Mouse (Mus musculus) liver, embryonic 14.5 days (tissue): ENCODE results near the gene Tmprss11d. TPM values are rescaled to one million over a fixed set of nuclear protein-coding genes. Genes with fewer than 3 reads are reported as not detected.
"Not testable (repeated sequence)": the region's sequence is repeated elsewhere in the genome, so short reads cannot be mapped to it uniquely, and the experiment has no call there.

Experiments
- ATAC-seq: fragments of 200-750 bp; cut with Nextera tagmentation; 2 replicates; pipeline ENCODE4 v1.8.0; 2017; ENCODE audit warnings: moderate number of reproducible peaks, mild to moderate bottlenecking, moderate library complexity; ENCODE audit not compliant: insufficient read depth
- DNase-seq, 3 experiments: peaks; one replicate each; pipeline ENCODE4 v3.0.0-alpha.2; 2012 to 2013; ENCODE audit warnings: low read depth in 3 of 3, low spot score in 3 of 3
- H3K27ac ChIP-seq: fragments of 300-500 bp; sonication (generic); 2 replicates; pipeline ENCODE4 v1.5.1; 2014; ENCODE audit warnings: moderate library complexity, mild to moderate bottlenecking, control low read depth, inconsistent platforms
- H3K27me3 ChIP-seq: fragments of 300-500 bp; sonication (generic); 2 replicates; pipeline ENCODE4 v1.6.1; 2014; ENCODE audit warnings: mild to moderate bottlenecking, low read length, moderate library complexity; ENCODE audit not compliant: control insufficient read depth, insufficient read depth
- H3K36me3 ChIP-seq: fragments of 300-500 bp; sonication (generic); replicated peaks from 2 replicates; pipeline ENCODE4 v1.6.1; 2014; ENCODE audit warnings: low read depth; ENCODE audit not compliant: control insufficient read depth, insufficient read depth
- H3K4me1 ChIP-seq, 2 experiments: fragments of 200-500 bp in 1 of 2; fragments of 300-500 bp in 1 of 2; sonication (generic) in 1 of 2; replicated peaks; 2 replicates each; pipeline ENCODE4 v1.6.1; 2012 to 2014; ENCODE audit warnings: antibody characterized with exemption in 1 of 2, inconsistent platforms in 1 of 2, low read length in 1 of 2; ENCODE audit not compliant: control insufficient read depth in 2 of 2, insufficient read depth in 2 of 2
- H3K4me2 ChIP-seq: fragments of 300-500 bp; sonication (generic); 2 replicates; pipeline ENCODE4 v1.6.1; 2014; ENCODE audit warnings: low read depth, mild to moderate bottlenecking, control low read depth, moderate library complexity
- H3K4me3 ChIP-seq, 2 experiments: fragments of 200-500 bp in 1 of 2; fragments of 300-500 bp in 1 of 2; sonication (generic) in 1 of 2; 2 replicates each; pipeline ENCODE4 v1.5.1; 2012 to 2014; ENCODE audit warnings: low read depth in 2 of 2, low read length in 2 of 2, mild to moderate bottlenecking in 2 of 2, control low read depth in 1 of 2, inconsistent platforms in 1 of 2, moderate library complexity in 1 of 2; ENCODE audit not compliant: insufficient read depth in 1 of 2
- H3K9ac ChIP-seq: fragments of 300-500 bp; sonication (generic); replicated peaks from 2 replicates; pipeline ENCODE4 v1.6.1; 2014; ENCODE audit warnings: mild to moderate bottlenecking, control low read depth, moderate library complexity
- H3K9me3 ChIP-seq: fragments of 300-500 bp; sonication (generic); 2 replicates; pipeline ENCODE4 v1.6.1; 2016; ENCODE audit warnings: low read length, mixed read lengths; ENCODE audit not compliant: control insufficient read depth
- CTCF ChIP-seq: IDR thresholded peaks from 2 replicates; pipeline ENCODE4 v1.5.1; 2016; ENCODE audit warnings: antibody characterized with exemption, low read depth, control low read depth
- EP300 ChIP-seq: IDR thresholded peaks from 2 replicates; pipeline ENCODE4 v1.6.1; 2016; ENCODE audit warnings: antibody characterized with exemption, low read depth
- WGBS: fragments of 180-500 bp; shearing (Covaris S2); extraction: QIAGEN DNeasy Blood & Tissue Kit; methylation state at CpG from one replicate; pipeline ENCODE4 v1.1.7; 2014; ENCODE audit not compliant: insufficient replicate concordance; 5-methylcytosine and 5-hydroxymethylcytosine counted together
- polyA plus RNA-seq, 2 experiments: library from polyadenylated mRNA; depleted of rRNA in 1 of 2; stranded (reverse) in 1 of 2; unstranded in 1 of 2; fragments of >200 nt; fragmentation: Nextera tagmentation in 1 of 2; extraction: Ambion mirVana in 1 of 2; gene quantifications; 2 replicates each; pipeline versions ENCODE4 v1.2.1 to v1.2.3; 2012 to 2014

Tmprss11d gene
- polyA plus RNA-seq, 2 experiments, result not detected

DNA sequence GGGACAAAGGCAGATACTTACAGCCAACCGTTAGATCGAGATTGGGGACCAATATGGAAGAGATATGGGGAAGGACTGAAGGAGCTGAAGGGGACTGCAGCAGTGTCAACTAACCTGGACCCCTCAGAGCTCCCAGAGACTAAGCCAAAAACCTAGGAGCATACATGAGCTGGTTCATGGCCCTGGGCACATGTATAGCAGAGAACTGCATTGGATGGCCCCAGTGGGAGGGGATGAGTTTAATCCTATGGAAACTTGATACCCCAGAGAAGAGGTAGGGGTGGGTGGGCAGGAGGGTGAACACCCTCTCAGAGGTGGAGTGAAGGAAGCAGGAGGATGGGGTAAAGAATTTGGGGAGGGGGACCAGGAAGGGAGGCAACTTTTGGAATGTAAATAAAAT, 34.7 kb upstream of the Tmprss11d start:
- WGBS, result 56% methylated on average over 2 of the region's 2 CpGs
- Histone ChIP-seq H3K27ac (no peak overlapping the region), H3K4me2 (no peak overlapping the region), H3K4me1 (no peaks in the 10 kb centered on the region), H3K27me3 (no peaks in the 10 kb centered on the region), H3K9ac (no peak overlapping the region), H3K9me3 (no peaks in the 10 kb centered on the region), H3K4me3 (no peak overlapping the region), H3K36me3 (no peaks in the 10 kb centered on the region)
- DNase-seq (no peak), ATAC-seq (no peak)
- TF ChIP-seq CTCF (no peak), EP300 (no peak)

DNA sequence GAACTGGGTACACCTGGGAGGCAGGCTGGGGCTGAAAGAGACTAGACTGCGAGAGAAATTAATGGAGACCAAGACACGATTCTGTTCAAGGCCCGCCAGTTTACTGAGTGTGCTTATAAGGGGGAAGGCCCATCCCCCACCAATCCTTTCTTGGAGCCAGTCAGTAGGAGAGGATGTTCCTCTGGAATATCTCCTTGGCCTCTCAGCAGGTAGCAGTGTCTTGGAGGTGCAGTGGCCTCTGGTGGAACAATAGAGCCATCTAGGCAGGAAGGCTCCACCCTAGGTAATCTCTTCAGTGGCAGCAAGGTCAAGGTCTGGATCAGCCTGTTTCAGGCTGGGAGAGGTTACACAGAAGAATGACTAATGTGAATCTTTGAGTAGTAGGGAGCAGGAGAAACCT, 34.0 kb upstream of the Tmprss11d start:
- Histone ChIP-seq H3K27me3 (no peaks in the 10 kb centered on the region), H3K9me3 (no peaks in the 10 kb centered on the region), H3K9ac (no peak overlapping the region), H3K27ac (no peak overlapping the region), H3K4me1 (no peaks in the 10 kb centered on the region), H3K4me2 (no peak overlapping the region), H3K36me3 (no peaks in the 10 kb centered on the region), H3K4me3 (no peak overlapping the region)
- TF ChIP-seq EP300 (no peak), CTCF (no peak)
- 67% methylated on average over 3 of the region's 3 CpGs for WGBS
- DNase-seq (no peak), ATAC-seq (no peak)

DNA sequence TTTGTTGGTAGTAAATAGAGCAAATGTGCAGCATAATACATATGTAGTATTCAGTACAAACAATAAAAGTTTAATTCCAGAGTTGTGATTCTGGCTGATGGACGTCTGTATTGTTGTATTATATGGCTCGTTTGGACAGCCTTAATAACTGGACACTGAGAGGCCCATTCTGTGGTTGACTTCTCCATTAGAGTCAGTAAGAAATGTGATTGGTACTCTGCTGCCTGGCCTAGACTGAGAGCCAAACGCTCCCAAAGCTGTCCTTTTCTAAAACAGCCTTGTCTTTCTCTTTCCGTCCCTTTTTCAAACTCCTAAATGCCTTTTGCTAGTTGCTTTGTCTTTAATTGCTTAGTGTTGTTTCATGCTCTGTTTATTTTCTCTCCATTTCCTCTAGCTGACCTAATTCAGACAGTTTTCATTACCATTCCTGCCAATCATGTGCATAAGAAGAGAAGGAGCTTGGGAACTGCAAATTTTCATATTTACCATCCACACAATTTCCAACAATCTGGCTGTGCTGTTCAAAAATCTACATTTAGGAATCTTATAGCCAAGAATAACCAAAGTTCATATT, 13.7 kb downstream of the Tmprss11d start:
- H3K9ac ChIP-seq, result no peak overlapping the region
- WGBS, result 38% methylated on average over 4 of the region's 4 CpGs
- TF ChIP-seq EP300 (no peak), CTCF (no peak)
- no peak overlapping the region for H3K4me3 ChIP-seq
- H3K27me3 ChIP-seq, result no peaks in the 10 kb centered on the region
- no peak for ATAC-seq
- no peaks in the 10 kb centered on the region for H3K4me1 ChIP-seq
- no peak overlapping the region for H3K4me2 ChIP-seq
- H3K27ac ChIP-seq, result no peak overlapping the region
- no peak for DNase-seq
- no peaks in the 10 kb centered on the region for H3K9me3 ChIP-seq
- H3K36me3 ChIP-seq, result no peaks in the 10 kb centered on the region

DNA sequence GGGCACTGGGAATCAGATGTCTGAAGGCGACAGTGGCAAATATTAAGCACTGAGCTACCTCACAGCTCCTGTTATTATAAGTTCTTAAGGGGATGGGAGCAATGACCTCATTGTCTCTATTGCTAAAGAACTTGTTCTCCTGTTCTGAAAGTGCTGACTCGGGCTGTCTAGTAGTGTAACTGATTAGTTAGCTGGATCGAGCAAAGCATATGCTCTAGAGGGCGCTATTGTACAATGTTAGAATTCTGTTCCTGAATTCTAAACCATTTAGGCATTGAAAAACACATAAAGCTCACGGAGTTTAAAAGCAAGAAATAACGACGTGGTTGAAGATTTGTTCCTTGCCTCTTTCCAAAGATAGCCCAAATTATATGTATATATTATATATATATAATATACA, 20.3 kb downstream of the Tmprss11d start:
- no peak overlapping the region for H3K9ac ChIP-seq
- TF ChIP-seq CTCF, result no peak
- TF ChIP-seq EP300, result no peak
- H3K4me1 ChIP-seq, result no peaks in the 10 kb centered on the region
- no peaks in the 10 kb centered on the region for H3K27me3 ChIP-seq
- DNase-seq (peak in 1 of 3 experiments; percentile 11), ATAC-seq (no peak)
- H3K4me2 ChIP-seq, result no peak overlapping the region
- no peak overlapping the region for H3K4me3 ChIP-seq
- no peak overlapping the region for H3K27ac ChIP-seq
- H3K9me3 ChIP-seq, result no peaks in the 10 kb centered on the region
- H3K36me3 ChIP-seq, result no peaks in the 10 kb centered on the region
- WGBS, result 23% methylated on average over 7 of the region's 7 CpGs

DNA sequence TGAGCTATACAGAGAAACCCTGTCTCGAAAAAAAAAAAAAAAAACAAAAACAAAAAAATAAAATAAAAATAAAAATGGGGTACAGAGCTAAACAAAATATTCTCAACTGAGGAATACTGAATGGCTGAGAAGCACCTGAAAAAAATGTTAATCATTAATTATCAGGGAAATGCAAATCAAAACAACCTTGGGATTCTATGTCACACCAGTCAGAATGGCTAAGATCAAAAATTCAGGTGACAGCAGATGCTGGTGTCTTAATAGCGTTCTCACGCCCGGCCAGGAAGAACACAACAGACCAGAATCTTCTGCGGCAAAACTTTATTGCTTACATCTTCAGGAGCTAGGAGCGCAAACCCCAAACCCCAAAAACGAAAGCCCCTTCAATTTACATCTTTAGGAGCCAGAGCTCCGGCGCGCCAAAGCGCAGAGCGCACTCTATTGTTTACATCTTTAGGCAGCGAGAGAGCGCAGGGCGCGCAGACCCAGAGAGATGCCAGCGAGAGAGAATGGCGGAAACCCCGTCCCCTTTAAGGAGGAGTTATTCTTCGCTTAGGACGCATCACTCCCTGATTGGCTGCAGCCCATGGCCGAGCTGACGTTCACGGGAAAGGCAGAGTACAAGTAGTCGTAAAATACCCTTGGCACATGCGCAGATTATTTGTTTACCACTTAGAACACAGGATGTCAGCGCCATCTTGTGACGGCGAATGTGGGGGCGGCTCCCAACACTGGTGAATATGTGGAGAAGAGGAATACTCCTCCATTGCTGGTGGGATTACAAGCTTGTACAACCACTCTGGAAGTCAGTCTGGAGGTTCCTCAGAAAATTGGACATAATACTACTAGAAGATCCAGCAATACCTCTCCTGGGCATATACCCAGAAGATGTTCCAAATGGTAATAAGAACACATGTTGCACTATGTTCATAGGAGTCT, 54.9 kb downstream of the Tmprss11d start:
- not testable (repeated sequence) for H3K4me3 ChIP-seq, H3K4me2 ChIP-seq, H3K4me1 ChIP-seq, H3K36me3 ChIP-seq, H3K27ac ChIP-seq, H3K9me3 ChIP-seq, DNase-seq, ATAC-seq, H3K9ac ChIP-seq, H3K27me3 ChIP-seq
- WGBS, result 47% methylated on average over 26 of the region's 30 CpGs
